Mouse (Mus musculus): ENCODE measurements around the gene Large1.
A peak's percentile ranks its signal among the peaks of the same experiment; 100 is the strongest.
"Not testable (repeated sequence)": the region's sequence is repeated elsewhere in the genome, so short reads cannot be mapped to it uniquely, and the experiment has no call there.

The Large1 gene

DNA sequence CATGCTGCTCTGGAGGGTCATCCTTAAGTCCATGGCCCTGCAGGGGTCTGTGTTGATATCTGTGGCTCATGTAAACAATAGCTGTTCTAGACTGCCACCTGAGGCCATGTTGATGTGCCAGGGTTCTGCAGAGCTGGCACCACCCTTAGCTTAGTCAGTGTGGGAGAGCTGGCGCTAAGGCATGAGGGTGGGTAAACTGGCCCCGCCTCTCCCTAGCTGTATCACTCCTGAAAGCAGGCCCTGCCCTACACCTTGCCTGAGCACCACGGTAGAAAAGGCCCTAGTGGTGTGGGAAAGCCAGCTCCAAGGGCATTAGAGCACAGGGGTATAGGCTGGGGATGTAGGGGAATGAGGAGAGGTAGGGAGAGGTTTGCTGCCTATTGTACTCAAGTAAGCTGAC is 191.3 kb downstream of the Large1 start:
- DNase-seq (ENCODE audit: low read depth): peak; percentile 18

- no peak for DNase-seq (ENCODE audit: low read depth)
Measured at GRCm38 (mm10) chr8:73161564-73161963, 191.8 kb downstream of the Large1 start.

DNA sequence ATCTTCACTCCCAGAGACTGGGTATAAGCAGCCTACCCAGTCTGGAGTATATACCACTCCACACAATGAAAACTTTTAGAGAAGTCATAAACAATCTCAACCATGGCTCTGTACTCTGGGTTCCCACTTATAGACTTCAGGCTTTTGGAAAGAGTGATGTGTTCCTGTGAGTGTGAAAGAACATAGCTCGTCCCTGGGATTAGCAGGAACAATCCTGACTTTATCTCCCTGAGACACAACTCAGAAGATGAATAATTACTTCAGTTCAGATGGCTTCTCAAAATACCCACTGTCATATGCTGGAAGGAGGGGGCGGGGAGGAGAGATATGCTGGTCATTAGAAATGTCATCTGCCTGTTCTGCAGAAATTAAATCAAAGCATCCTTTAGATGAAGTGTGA is 192.4 kb downstream of the Large1 start:
- no peak for DNase-seq (ENCODE audit: low read depth)

DNA sequence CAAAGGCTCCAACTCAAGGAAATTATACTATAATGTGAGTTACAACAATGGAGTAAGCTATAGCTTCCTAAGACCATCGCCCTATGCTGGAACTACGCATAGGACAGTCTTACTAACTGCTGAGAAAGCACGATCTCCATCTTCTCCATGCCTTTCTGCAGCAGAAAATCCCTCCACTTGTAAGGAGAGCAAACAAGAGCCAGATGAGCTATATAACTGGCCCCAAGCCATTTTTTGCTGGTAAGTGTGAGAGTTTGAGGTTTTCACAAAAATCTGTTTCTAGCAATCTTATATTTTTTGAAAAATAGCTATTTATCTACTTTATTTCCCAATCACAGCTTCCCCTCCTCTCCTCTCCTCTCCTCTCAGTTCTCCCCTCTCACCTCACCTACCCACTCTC is 206.1 kb downstream of the Large1 start:
- peak; percentile 50 for DNase-seq (ENCODE audit: low read depth)

DNA sequence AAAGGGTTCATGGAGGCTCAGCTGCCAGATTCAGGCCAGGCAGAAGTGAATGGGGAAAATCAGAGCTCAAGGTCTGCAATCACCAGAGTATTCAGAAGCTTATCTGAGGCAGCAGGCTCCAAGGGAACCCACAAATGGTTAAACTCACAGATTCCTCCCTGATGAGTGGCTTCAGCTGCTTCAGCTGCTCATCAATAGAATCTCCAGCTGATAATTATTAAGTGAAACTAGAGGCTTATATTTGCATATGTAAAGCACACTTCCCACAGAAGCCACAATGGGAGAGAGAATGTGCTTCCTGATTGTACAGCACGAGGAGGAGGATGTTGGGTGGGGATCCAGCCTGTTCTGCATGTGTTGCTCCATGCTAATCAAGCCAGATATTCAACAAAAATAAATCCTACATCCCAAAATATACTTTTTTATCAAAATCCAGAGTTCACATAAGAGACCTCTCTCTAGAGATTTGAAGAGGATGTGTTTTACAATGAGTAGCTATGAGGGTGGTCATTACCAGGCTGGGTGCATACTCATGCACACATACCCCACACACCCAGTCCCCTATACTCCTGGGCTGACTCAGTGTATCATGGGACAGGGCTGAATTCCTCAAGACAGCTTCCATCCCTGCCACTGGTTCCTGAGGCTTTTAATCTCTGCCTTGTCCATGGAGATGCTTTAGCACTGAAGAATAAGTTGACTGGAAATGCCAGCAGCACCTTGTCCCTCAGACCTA is 210.5 kb downstream of the Large1 start:
- DNase-seq (ENCODE audit: low read depth): no peak

- DNase-seq (ENCODE audit: low read depth): no peak
Measured at GRCm38 (mm10) chr8:73135397-73135796, 217.9 kb downstream of the Large1 start.

DNA sequence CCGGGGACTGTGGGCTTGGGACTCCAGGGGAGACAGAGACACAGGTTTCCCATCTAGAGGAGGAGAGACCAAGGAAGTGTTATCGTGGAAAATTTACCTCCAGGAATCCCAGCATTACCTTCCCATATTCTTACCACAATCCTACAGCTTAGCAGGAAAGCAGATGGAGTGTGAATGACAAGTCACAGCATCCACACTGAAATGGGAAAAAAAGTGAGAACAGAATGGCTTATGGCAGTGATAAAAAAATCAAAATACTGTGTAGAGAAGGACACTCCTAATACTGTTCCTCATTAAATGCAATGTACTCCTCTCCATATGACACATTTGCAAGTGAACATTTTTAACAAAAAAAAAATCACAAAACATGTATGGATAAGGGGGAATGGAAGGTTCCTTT is 221.3 kb downstream of the Large1 start:
- DNase-seq (ENCODE audit: low read depth): no peak

- peak; percentile 74 for DNase-seq (ENCODE audit: low read depth)
Measured at GRCm38 (mm10) chr8:73123864-73124499, 229.4 kb downstream of the Large1 start.

DNA sequence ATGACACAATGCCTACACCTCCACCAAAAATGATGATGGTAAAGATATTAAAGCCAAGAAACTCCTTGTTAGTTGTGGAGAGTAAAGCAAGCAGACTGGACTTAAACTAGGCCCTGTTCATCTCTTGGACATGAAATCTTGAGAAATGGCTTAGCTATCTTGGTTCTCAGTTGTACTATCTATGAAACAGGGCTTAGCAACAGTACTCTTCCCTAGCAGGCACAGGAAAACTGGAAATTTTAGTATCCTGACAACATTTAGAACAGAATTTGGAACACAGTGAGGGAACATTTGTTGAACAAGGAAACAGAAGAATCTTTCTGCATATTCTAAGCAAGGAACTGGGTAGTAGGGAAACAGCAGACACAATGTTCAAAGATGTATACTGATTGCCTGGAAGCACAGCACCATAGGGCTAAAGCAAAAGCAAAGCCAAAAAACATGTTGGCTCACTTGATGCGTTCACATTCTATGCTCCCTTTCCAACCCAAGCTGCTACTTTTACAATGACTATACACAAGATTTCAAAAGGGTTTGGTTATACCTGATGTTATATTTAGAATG is 240.9 kb downstream of the Large1 start:
- no peak for DNase-seq (ENCODE audit: low read depth)

DNA sequence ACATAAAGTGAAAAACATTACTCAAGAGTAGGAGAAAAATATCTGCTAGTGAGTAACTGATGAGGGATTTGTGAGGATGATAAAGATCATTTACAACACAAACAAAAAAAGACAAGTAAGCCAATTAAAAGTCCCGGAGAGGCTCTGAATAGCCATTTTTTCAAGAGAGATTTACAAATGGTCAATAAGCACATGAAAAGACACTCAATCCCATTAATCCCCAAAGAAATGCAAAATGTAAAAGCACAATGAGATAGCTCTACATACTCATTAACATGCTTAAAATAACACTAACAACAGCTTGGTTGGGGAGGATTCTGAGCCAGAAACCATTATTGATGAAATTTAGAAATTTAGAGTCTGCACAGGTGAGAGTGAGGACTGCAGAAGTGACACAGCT is 249.3 kb downstream of the Large1 start:
- no peak for DNase-seq (ENCODE audit: low read depth)

DNA sequence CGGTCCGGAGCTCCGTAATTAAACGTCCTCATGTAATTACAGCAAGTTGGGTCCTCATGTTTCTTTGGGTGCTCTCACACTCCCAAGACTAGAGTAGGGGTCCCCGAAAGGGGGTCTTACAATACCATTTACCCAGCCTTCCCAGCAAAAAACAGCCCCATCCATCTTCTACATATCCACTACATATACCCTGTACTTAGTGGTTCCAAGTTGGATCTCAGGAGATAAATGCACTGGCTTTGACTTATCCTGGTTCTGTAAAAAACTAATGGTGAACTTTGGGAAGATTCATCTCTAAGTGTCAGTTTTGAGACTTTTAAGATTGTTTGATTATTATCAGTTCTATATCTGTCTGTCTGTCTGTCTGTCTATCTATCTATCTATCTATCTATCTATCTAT is 252.3 kb downstream of the Large1 start:
- no peak for DNase-seq (ENCODE audit: low read depth)

DNA sequence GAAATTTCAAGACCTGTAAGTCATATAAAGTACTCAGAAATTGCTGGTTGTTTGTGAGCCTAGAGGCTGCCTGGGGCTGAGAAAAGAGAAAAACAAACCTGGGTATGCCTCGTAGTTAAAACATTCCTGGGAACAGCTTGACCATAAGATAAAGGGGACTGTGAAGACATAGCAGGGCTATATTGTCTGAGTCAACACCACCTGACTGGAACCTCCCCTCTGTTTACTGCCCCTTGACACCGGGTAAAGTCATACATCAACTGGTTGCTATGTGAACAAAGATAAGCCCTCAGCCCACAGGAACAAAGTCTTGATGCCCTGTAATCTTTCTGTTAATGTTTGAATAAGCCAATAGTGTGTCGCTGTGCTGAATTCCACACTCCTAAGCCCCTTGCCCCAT is 252.7 kb downstream of the Large1 start:
- DNase-seq (ENCODE audit: low read depth): peak; percentile 32

DNA sequence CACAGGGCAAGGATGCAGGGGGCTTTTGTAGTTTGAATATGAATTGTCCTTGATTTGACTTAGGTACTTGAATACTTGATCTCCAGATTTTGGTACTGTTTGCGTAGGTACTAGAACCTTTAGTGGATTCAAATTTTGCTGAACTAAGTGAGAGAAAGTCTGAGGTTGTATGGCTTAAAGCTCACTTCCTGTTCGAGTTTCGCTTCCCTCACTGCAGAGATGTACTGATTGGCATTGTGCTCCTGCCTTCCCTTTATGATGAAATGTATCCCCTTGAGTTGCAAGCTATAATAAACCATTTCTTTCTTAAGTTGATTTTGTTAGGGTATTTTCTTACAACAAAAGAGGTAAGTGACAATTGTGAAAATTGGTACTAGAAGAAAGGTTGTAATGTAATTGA is 253.8 kb downstream of the Large1 start:
- no peak for DNase-seq (ENCODE audit: low read depth)

DNA sequence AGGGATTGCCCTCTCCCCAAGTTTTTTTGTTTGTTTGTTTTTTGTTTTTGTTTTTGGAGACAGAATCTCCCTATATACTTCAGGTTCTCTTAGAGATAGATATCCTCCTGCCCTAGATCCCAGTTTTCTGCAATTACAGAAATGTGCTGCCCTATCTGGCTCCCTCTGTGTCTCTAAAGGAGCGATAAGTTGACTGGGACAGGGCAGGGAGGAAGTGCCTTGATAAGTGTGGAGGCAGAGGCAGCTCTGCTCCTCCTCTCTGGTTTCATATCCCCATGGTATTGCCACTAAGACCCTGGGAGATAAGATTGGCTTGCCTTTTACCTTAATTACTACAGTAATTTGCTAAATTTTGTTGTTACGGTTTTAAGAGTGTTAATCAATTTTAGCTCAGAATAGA is 256.4 kb downstream of the Large1 start:
- DNase-seq (ENCODE audit: low read depth): no peak

DNA sequence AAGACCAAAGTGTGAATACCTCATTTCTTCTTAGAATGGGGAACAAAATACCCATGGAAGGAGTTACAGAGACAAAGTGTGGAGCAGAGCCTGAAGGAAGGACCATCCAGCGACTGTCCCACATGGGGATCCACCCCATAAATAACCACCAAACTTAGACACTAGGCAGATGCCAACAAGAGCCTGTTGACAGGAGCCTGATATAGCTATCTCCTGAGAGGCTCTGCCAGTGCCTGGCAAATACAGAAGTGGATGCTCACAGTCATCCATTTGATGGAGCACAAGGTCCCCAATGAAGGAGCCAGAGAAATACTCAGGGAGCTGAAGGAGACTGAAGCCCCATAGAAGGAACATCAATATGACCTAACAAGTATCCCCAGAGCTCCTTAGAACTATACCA is 275.6 kb downstream of the Large1 start:
- DNase-seq (ENCODE audit: low read depth): not testable (repeated sequence)

GRCm38 (mm10) chr8:73061410-73061809 is 291.9 kb downstream of the Large1 start:
- no peak for DNase-seq (ENCODE audit: low read depth)

GRCm38 (mm10) chr8:73054726-73055125 is 298.6 kb downstream of the Large1 start:
- no peak for DNase-seq (ENCODE audit: low read depth)

GRCm38 (mm10) chr8:73053878-73054277 is 299.5 kb downstream of the Large1 start:
- peak; percentile 27 for DNase-seq (ENCODE audit: low read depth)

- no peak for DNase-seq (ENCODE audit: low read depth)
Measured at GRCm38 (mm10) chr8:73052414-73052813, 300.9 kb downstream of the Large1 start.

GRCm38 (mm10) chr8:73048136-73048535 is 305.2 kb downstream of the Large1 start:
- DNase-seq (ENCODE audit: low read depth): no peak

DNA sequence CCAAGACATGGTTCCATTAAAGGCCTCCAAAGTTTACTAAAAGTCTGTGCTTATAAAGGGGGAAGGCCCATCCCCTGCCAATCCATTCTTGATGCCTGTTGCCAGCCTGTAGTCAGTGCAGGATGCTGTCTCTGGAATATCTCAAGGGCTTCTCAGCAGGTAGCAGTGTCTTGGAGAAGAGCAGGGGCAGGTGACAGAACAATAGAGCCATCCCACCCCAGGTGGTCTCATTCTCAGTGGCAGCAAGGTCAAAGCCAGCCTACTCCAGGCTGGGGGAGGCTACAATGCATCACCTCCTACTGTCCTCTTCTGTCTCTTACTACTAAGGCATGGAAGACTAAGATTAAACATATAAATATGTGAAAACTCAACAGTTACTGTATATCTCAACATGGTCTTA is 323.6 kb downstream of the Large1 start:
- no peak for DNase-seq (ENCODE audit: low read depth)

- DNase-seq (ENCODE audit: low read depth): no peak
Measured at GRCm38 (mm10) chr8:73018241-73018640, 335.1 kb downstream of the Large1 start.

GRCm38 (mm10) chr8:73017601-73018000 is 335.7 kb downstream of the Large1 start:
- DNase-seq (ENCODE audit: low read depth): peak; percentile 30

GRCm38 (mm10) chr8:73016303-73016702 is 337.0 kb downstream of the Large1 start:
- DNase-seq (ENCODE audit: low read depth): no peak

Measured in NIH3T3 (cell line).